Mouse (Mus musculus) forebrain, embryonic 13.5 days (tissue): ENCODE results near the gene Dnajc3. TPM values are rescaled to one million over a fixed set of nuclear protein-coding genes. Genes with fewer than 3 reads are reported as not detected.

ENCODE experiments used
- ATAC-seq: fragments of 200-750 bp; cut with Nextera tagmentation; 2 replicates; pipeline ENCODE4 v1.8.0; 2017
- H3K27ac ChIP-seq: fragments of 300-500 bp; sonication (generic); 2 replicates; pipeline ENCODE4 v1.5.1; 2015; ENCODE audit warnings: inconsistent platforms, mild to moderate bottlenecking, moderate library complexity
- H3K27me3 ChIP-seq: fragments of 300-500 bp; sonication (generic); 2 replicates; pipeline ENCODE4 v1.6.1; 2015; ENCODE audit warnings: mild to moderate bottlenecking, inconsistent platforms
- H3K36me3 ChIP-seq: fragments of 300-500 bp; sonication (generic); 2 replicates; pipeline ENCODE4 v1.6.1; 2015; ENCODE audit warnings: mild to moderate bottlenecking, inconsistent platforms; ENCODE audit not compliant: poor library complexity, severe bottlenecking
- H3K4me1 ChIP-seq: fragments of 300-500 bp; sonication (generic); 2 replicates; pipeline ENCODE4 v1.6.1; 2015; ENCODE audit warnings: inconsistent platforms
- H3K4me2 ChIP-seq: fragments of 300-500 bp; sonication (generic); 2 replicates; pipeline ENCODE4 v1.6.1; 2015; ENCODE audit warnings: inconsistent platforms, mild to moderate bottlenecking, moderate library complexity
- H3K4me3 ChIP-seq: fragments of 300-500 bp; sonication (generic); 2 replicates; pipeline ENCODE4 v1.5.1; 2015; ENCODE audit warnings: mild to moderate bottlenecking, inconsistent platforms
- H3K9ac ChIP-seq: fragments of 300-500 bp; sonication (generic); 2 replicates; pipeline ENCODE4 v1.6.1; 2015; ENCODE audit warnings: mild to moderate bottlenecking, inconsistent platforms
- H3K9me3 ChIP-seq: fragments of 300-500 bp; sonication (generic); replicated peaks from 2 replicates; pipeline ENCODE4 v1.6.1; 2016; ENCODE audit warnings: inconsistent platforms
- WGBS: fragments of 180-500 bp; shearing (Covaris S2); methylation state at CpG from one replicate; pipeline ENCODE4 v1.1.7; 2015; 5-methylcytosine and 5-hydroxymethylcytosine counted together
- polyA plus RNA-seq: library from polyadenylated mRNA; unstranded; fragments of >200 nt; fragmentation: Nextera tagmentation; extraction: Ambion mirVana; gene quantifications from 2 replicates; pipeline ENCODE4 v1.2.1, GENCODE M21; 2015

Gene Dnajc3
- polyA plus RNA-seq, 1 experiment from 2014 or later, result 17.5 TPM

DNA sequence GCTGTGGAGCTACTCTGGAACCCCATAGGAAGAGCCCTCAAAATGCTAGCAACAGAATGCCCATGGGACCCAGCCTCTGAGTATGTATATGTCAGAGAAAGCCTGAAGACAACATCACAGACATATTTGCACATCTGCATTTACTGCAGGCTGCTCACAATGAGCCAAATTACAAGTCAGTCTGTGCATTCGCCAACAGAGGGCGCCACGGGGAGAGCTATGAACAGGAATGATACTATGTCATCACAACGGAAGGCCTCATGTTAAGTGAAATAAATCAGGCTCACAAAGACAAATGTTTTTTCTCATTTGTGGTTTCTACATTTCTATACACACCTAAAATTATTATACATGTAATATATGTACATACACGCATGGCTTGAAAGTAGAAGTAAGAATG lies 88.1 kb downstream of the Dnajc3 start:
- H3K27ac ChIP-seq, result no peak overlapping the region
- no peak for ATAC-seq
- WGBS, result 77% methylated on average over 5 of the region's 5 CpGs

GRCm38 (mm10) chr14:119027130-119027529 lies 89.4 kb downstream of the Dnajc3 start:
- no peak overlapping the region for H3K9ac ChIP-seq
- H3K27ac ChIP-seq, result no peak overlapping the region
- WGBS, result 50% methylated on average over 4 of the region's 4 CpGs
- no peaks in the 10 kb centered on the region for H3K4me1 ChIP-seq
- peak; percentile 77; the same call in 1 of the 2 replicates for ATAC-seq
- no peak overlapping the region for H3K4me3 ChIP-seq
- H3K27me3 ChIP-seq, result no peaks in the 10 kb centered on the region
- H3K4me2 ChIP-seq, result no peak overlapping the region
- peaks cover 26% of the 10 kb centered on the region for H3K36me3 ChIP-seq
- no peaks in the 10 kb centered on the region for H3K9me3 ChIP-seq

More for the DNA sequence above, 88.1 kb downstream of the Dnajc3 start:
- Histone ChIP-seq H3K9me3 (no peaks in the 10 kb centered on the region), H3K9ac (no peak overlapping the region), H3K4me3 (no peak overlapping the region), H3K4me1 (no peaks in the 10 kb centered on the region), H3K27me3 (no peaks in the 10 kb centered on the region), H3K4me2 (no peak overlapping the region), H3K36me3 (peaks cover 18% of the 10 kb centered on the region)

DNA sequence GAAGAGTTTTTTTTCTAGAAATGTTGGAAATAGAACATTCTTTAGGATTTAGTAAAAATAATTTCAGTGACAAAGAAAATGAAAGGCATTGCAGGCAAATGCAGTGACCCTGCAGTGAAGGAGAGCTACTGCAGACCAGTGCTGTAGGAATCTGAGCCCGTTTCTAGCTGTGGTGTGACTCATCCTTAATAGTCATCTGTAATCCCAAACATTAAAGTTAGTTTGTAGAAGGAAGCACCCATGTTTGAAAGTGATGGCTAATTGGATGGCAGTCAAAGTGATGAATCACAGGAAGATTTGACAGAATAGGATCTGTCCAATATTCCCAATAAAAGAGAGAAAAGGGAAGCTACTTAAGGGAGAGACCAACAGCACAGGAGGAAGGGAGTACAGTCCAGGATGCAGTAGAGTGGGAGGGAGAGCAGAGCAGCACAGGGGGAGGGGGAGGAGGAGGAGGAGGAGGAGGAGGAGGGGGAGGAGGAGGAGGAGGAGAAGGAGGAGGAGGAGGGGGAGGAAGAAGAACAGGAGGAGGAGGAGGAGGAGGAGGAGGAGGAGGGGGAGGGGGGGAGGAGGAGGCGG lies 90.0 kb downstream of the Dnajc3 start:
- Histone ChIP-seq H3K27ac (no peak overlapping the region), H3K4me3 (no peak overlapping the region), H3K9ac (no peak overlapping the region), H3K4me2 (no peak overlapping the region), H3K36me3 (peaks cover 26% of the 10 kb centered on the region), H3K9me3 (no peaks in the 10 kb centered on the region), H3K27me3 (no peaks in the 10 kb centered on the region), H3K4me1 (no peaks in the 10 kb centered on the region)
- ATAC-seq, result no peak
- WGBS, result 54% methylated on average over 2 of the region's 2 CpGs

Other genes starting within 250 kb of the Dnajc3 start
- gene Abcc4, start 231.8 kb upstream of the Dnajc3 start, polyA plus RNA-seq, result 0.96 and 1.2 TPM in 2 replicates
- gene Cldn10, start 150.1 kb upstream of the Dnajc3 start, polyA plus RNA-seq, result 0.57 and 0.77 TPM in 2 replicates
- 27.2 and 28.1 TPM in 2 replicates for gene Dzip1, start 12.5 kb upstream of the Dnajc3 start, polyA plus RNA-seq
- gene Uggt2, start 161.5 kb downstream of the Dnajc3 start, polyA plus RNA-seq, result 12.6 and 15.5 TPM in 2 replicates
- gene Hs6st3, start 200.4 kb downstream of the Dnajc3 start, polyA plus RNA-seq, result 0.26 and 0.35 TPM in 2 replicates